Mouse (Mus musculus) heart, adult 2 months (tissue): ENCODE measurements around the gene Gm10964. TPM values are rescaled to one million over a fixed set of nuclear protein-coding genes. Genes with fewer than 3 reads are reported as not detected.
A peak's percentile ranks its signal among the peaks of the same experiment; 100 is the strongest.

Experiments
- DNase-seq, 2 experiments: peaks; one replicate each; pipeline ENCODE4 v3.0.0; 2021
- H3K27ac ChIP-seq: fragments of 200-600 bp; 2 replicates; pipeline ENCODE4 v1.8.1; 2022
- H3K27me3 ChIP-seq: fragments of 200-500 bp; 2 replicates; pipeline ENCODE4 v1.6.1; 2012; ENCODE audit warnings: mild to moderate bottlenecking, low read length, inconsistent platforms, mixed read lengths; ENCODE audit not compliant: control insufficient read depth, insufficient read depth
- H3K36me3 ChIP-seq: fragments of 200-500 bp; 2 replicates; pipeline ENCODE4 v1.6.1; 2012; ENCODE audit warnings: low read length, inconsistent platforms; ENCODE audit not compliant: control insufficient read depth, insufficient read depth
- H3K4me1 ChIP-seq: fragments of 200-500 bp; 2 replicates; pipeline ENCODE4 v1.6.1; 2011; ENCODE audit warnings: low read length; ENCODE audit not compliant: control insufficient read depth, insufficient read depth
- H3K4me3 ChIP-seq: fragments of 200-600 bp; 2 replicates; pipeline ENCODE4 v1.8.1; 2022
- H3K79me2 ChIP-seq: fragments of 200-500 bp; replicated peaks from 2 replicates; pipeline ENCODE4 v1.6.1; 2012; ENCODE audit warnings: mild to moderate bottlenecking, inconsistent platforms, low read length, moderate library complexity, mixed read lengths; ENCODE audit not compliant: control insufficient read depth, insufficient read depth
- H3K9ac ChIP-seq: fragments of 200-500 bp; 2 replicates; pipeline ENCODE4 v1.6.1; 2012; ENCODE audit warnings: low read depth, mild to moderate bottlenecking, control low read depth, inconsistent platforms, low read length, mixed read lengths
- CTCF ChIP-seq: fragments of 200-600 bp; IDR thresholded peaks from 2 replicates; pipeline ENCODE4 v1.8.1; 2022; ENCODE audit warnings: antibody characterized with exemption, mild to moderate bottlenecking, moderate library complexity
- EP300 ChIP-seq: fragments of 200-500 bp; IDR thresholded peaks from 2 replicates; pipeline ENCODE4 v1.6.1; 2011; ENCODE audit warnings: low read depth, low read length, control low read depth; ENCODE audit not compliant: insufficient read depth
- POLR2A ChIP-seq: fragments of 200-500 bp; IDR thresholded peaks from 2 replicates; pipeline ENCODE4 v1.6.1; 2011; ENCODE audit warnings: mild to moderate bottlenecking, low read depth, low read length, control low read depth; ENCODE audit not compliant: insufficient read depth
- WGBS: fragments of 180-500 bp; shearing (Covaris S2); methylation state at CpG from one replicate; pipeline ENCODE4 v1.1.7; 2018; 5-methylcytosine and 5-hydroxymethylcytosine counted together
- intact Hi-C: fragments of 180-260 bp; cut with DNase I; formaldehyde crosslinking; loops from one replicate; pipeline ENCODE4 v1.15.1; 2025
- polyA plus RNA-seq: library from polyadenylated mRNA; depleted of rRNA; stranded (reverse); fragments of >200 nt; gene quantifications from 2 replicates; pipeline ENCODE4 v1.2.3, GENCODE M21; 2012
- total RNA-seq, 2 experiments: library from RNA; stranded (reverse); gene quantifications; 2 replicates each; pipeline ENCODE4 v1.2.3; 2021

The Gm10964 gene
- total and polyA plus RNA-seq, 3 experiments: not detected

DNA sequence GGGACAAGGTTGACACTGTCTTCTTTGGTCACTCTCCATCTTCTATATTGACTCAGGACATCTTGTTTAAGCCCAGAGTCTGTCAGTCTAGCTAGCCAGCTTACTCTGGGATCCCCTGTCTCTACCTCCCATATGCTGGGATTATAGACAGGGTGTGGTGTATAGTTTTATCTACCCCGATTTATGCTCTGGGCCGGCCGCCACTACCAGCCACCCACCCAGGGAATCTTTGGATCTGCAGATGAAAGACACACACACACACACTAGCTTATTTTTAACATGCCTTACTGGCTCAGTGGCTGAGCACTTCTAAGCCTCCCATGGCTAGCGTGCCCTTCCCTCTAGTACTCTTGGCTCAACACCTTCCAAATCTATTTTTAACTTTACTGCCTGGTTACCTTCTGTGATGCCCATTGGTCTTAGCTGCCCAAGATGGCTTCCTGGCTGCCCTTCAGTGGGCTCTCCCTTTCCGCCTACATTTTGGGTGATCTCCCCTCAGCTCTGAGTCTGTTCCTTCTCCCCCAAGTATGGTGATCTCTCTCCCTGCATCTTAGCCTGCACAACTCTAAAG lies 29.6 kb upstream of the Gm10964 start:
- no peak overlapping the region for H3K9ac ChIP-seq
- no peaks in the 10 kb centered on the region for H3K27me3 ChIP-seq
- TF ChIP-seq CTCF: no peak
- TF ChIP-seq POLR2A: no peak
- no peak for TF ChIP-seq EP300
- H3K4me3 ChIP-seq: no peak overlapping the region
- 68% methylated on average over 5 of the region's 5 CpGs for WGBS
- no peak for DNase-seq
- H3K4me1 ChIP-seq: no peaks in the 10 kb centered on the region
- no peaks in the 10 kb centered on the region for H3K36me3 ChIP-seq
- intact Hi-C loops: no loop called here
- H3K27ac ChIP-seq: no peak overlapping the region
- H3K79me2 ChIP-seq: no peaks in the 10 kb centered on the region

DNA sequence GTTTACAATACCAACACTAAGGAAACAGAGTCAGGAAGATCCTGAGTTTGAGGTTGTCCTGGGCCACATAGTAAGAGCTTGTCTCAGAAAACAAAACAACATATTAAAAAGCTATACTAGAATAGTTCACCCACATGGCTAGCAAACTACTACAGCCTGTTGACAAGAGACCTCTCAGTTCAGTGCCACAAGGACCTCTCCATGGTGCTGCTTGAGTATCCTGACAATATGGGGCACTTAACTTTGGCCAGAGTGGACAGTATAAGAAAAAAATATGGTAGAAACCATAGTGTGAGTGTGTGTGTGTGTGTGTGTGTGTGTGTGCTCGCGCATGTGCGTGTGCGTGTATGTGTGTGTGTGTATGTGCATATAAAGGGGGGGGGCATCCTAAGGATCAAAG lies 27.0 kb upstream of the Gm10964 start:
- no peak for DNase-seq
- no peak overlapping the region for H3K27ac ChIP-seq

GRCm38 (mm10) chr3:103714236-103714875 lies 24.8 kb upstream of the Gm10964 start:
- no peak for DNase-seq
- Histone ChIP-seq H3K27me3 (no peaks in the 10 kb centered on the region), H3K4me1 (no peaks in the 10 kb centered on the region; the same call in 1 of the 2 replicates), H3K79me2 (no peaks in the 10 kb centered on the region), H3K4me3 (no peak overlapping the region), H3K9ac (no peak overlapping the region), H3K27ac (no peak overlapping the region), H3K36me3 (no peaks in the 10 kb centered on the region)
- no peak for TF ChIP-seq POLR2A
- intact Hi-C loops: no loop called here
- 72% methylated on average over 7 of the region's 7 CpGs for WGBS

More for the DNA sequence above, 27.0 kb upstream of the Gm10964 start:
- TF ChIP-seq EP300: no peak
- no peak for TF ChIP-seq POLR2A
- no peak for TF ChIP-seq CTCF
- Histone ChIP-seq H3K9ac (no peak overlapping the region), H3K4me3 (no peak overlapping the region), H3K4me1 (no peaks in the 10 kb centered on the region; the same call in 1 of the 2 replicates), H3K27me3 (no peaks in the 10 kb centered on the region), H3K36me3 (no peaks in the 10 kb centered on the region), H3K79me2 (no peaks in the 10 kb centered on the region)
- 89% methylated on average over 4 of the region's 4 CpGs for WGBS
- intact Hi-C loops: no loop called here

DNA sequence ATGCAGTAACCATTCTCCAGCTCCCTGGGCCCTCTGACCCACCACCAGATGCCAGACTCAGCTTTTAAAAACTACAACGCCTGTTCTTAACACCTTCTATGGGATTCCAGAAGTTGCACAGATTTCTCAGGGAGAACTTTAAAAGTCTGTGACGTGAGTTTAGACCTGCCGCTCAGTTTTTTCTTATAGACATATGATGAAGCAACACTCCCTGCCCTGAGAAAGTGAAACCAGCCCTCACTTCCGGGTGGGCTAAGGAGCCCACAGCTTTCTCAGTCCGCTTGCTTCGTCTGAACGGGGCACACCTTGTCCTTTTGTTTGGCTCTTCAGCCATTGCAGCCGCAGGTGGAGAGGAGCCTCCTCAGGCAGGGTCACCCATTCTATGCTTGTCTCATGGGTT lies 24.2 kb upstream of the Gm10964 start:
- intact Hi-C loops: no loop called here
- H3K27ac ChIP-seq: no peak overlapping the region
- TF ChIP-seq POLR2A: no peak
- TF ChIP-seq EP300: no peak
- DNase-seq: no peak
- no peaks in the 10 kb centered on the region for H3K27me3 ChIP-seq
- no peak overlapping the region for H3K4me3 ChIP-seq
- 78% methylated on average over 8 of the region's 8 CpGs for WGBS
- no peaks in the 10 kb centered on the region for H3K36me3 ChIP-seq
- no peaks in the 10 kb centered on the region for H3K79me2 ChIP-seq
- H3K4me1 ChIP-seq: no peaks in the 10 kb centered on the region; the same call in 1 of the 2 replicates
- H3K9ac ChIP-seq: no peak overlapping the region

DNA sequence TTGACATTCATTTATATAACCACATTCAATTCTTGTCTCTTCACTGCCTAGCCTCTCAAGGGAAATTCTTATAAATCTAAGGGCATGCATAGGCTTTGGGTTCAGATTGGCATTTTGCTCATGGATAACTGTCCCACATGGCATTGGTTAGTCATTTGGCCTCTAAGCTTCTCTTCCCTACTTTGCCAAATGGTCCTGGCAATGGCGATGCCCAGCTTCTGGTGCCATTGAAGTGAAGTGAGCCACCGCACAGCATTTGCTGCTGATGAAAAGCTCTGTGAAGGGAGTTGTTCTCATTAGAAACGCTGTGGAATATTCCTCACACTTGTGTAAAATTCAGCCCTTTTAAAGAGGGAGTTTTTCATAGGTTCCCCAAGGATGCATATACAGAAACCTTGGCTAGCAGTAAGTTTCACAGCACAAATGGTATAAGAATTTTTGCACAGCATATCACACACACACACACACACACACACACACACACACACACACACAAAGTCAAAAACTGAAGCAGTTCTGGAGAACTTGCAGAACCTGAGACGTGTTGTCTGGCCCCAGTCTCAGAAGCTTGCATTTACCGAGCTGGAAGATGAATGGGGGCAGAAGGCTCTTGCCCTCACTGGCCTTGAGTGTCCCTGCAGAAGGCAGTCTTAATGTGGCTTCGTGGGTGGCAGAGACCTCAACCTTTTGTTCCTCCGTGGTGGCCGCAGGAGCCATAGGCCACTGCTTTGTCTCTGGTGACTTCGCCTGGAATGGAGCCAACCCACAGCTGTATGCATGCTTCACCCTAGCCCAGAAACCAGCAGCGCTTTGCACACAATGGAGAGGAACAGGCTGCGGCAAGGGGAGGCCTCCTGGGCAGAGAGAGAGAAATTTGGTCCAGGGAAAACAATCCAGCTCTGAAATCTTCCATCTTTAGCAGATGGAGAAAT lies 23.1 kb upstream of the Gm10964 start:
- TF ChIP-seq CTCF (no peak), POLR2A (no peak)
- no peaks in the 10 kb centered on the region; the same call in 1 of the 2 replicates for H3K4me1 ChIP-seq
- intact Hi-C loops: no loop called here
- no peaks in the 10 kb centered on the region for H3K36me3 ChIP-seq
- H3K4me3 ChIP-seq: no peak overlapping the region
- H3K27me3 ChIP-seq: no peaks in the 10 kb centered on the region
- no peak overlapping the region for H3K27ac ChIP-seq
- WGBS: 44% methylated on average over 11 of the region's 11 CpGs
- H3K9ac ChIP-seq: no peak overlapping the region
- peak; percentile 42 to 51 for DNase-seq
- H3K79me2 ChIP-seq: no peaks in the 10 kb centered on the region
